Mouse (Mus musculus) ES-Bruce4 (cell line): ENCODE measurements around the gene Slc5a7.

Source experiments
- CTCF ChIP-seq: IDR thresholded peaks from one replicate; pipeline ENCODE4 v1.8.1; 2011; ENCODE audit warnings: low read depth, low read length
- EP300 ChIP-seq: IDR thresholded peaks from 2 replicates; pipeline ENCODE4 v1.6.1; 2011; ENCODE audit warnings: low read depth, low read length; ENCODE audit not compliant: insufficient read depth

GRCm38 (mm10) chr17:54347672-54348071, 48.8 kb upstream of the Slc5a7 start:
- TF ChIP-seq EP300 (no peak), CTCF (no peak)
